Mouse (Mus musculus): ENCODE measurements around the gene Elovl6.

Gene Elovl6

GRCm38 (mm10) chr3:129612311-129613097 lies 80.3 kb downstream of the Elovl6 start:
- DNase-seq: peak; percentile 37 to 52

- peak in 1 of 2 experiments; percentile 14 for DNase-seq
These were observed 81.6 kb downstream of the Elovl6 start for GRCm38 (mm10) chr3:129613756-129614155.

DNA sequence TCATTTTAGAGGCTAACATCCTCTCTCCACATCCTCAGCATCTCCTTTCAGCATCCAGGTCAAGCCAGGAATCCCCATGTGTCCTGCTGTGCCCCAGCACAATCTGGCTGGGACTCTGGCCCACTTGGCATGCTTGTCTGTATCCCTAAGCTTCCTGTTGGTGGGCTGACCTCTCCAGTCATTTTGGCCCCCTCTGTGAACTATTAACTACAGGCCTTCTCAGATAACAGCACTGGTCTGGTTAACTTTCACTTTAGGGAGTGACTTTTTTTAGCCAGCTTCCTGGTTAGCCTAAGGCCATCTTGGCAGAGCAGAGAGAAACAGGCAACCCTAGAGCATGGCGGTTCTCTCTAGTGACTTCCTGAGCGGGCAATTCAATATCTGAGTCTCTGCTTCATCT lies 82.1 kb downstream of the Elovl6 start:
- no peak for DNase-seq

DNA sequence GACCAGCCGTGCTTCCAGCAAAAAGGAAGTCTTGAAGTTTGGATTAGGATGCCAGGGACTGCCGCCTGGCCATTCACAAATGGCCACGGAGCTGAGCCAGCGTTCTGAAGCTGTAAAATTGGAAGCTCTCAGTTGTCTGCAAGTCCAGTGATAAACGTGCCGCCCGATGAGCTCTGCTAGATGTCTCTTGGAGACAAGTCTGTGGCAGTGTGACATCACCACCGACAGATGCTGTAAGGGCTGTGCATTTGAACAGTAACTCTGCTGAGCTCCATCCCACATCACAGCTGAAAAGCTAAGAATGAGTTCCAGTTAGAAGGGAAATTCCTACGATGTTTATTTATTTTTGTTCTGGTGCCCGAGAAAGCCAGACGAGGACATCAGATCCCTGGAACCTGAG lies 85.3 kb downstream of the Elovl6 start:
- peak in 1 of 2 experiments; percentile 39 for DNase-seq

GRCm38 (mm10) chr3:129619194-129619775 lies 87.1 kb downstream of the Elovl6 start:
- no peak for DNase-seq

DNA sequence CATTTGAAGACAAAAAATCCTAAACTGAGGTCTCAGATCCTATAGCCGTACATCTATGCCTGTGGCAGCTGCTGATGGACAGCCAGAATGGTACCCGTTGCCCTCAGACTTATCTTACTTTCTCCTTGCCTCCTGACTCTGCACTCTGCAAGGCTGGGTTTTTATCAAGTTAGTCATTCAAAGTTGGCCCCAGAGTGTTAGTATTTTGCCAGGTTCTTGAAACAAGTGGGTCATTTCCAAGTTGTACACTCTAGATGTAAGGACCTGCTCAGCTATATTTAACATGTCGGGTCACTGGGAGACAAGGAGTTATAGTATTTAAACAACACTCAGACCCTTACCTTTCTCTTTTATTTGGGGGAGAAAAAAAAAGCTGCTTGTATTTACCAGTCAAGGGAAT lies 88.6 kb downstream of the Elovl6 start:
- DNase-seq: peak in 1 of 2 experiments; percentile 14

- no peak for DNase-seq
These were observed 89.1 kb downstream of the Elovl6 start for GRCm38 (mm10) chr3:129621255-129621654.

DNA sequence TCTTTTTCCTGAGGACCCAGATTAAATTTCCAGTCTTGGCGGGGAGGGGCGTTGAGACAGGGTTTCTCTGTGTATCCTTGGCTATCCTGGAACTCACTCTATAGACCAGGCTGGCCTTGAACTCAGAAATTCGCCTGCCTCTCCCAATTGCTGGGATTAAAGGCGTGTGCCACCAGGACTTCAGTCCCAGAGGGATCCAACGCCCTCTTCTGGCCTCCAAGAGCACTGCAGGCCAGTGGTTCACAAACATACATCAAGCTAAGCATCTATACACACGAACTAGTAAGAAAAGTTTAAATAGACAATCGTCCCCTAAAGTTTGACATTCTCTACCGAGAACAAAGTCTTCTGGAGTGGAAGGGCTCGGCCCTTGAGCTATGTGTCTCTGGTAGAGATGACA lies 90.0 kb downstream of the Elovl6 start:
- no peak for DNase-seq

- no peak for DNase-seq
These were observed 90.5 kb downstream of the Elovl6 start for GRCm38 (mm10) chr3:129622705-129623104.

GRCm38 (mm10) chr3:129624193-129624805 lies 92.1 kb downstream of the Elovl6 start:
- DNase-seq: no peak

DNA sequence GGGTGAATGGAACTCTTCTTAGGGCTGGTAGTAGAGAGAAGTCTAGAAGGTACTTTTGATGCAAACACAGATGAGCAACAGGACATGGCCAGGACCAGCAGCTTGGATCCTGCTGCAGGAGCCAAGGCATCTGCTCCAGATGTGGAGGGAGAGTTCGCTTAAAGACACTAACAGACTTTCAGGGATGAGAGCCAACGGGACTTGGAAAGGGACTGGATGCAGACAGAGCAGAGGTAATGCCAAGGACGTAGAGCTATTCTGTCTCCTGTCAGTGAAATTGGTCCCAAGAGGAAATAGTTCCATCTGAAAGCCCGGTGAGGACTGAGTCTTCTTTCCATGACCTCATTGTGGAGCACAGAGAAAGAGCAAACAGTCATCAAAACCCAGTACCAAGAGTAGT lies 95.1 kb downstream of the Elovl6 start:
- DNase-seq: no peak

- peak in 1 of 2 experiments; percentile 67 for DNase-seq
These were observed 98.9 kb downstream of the Elovl6 start for GRCm38 (mm10) chr3:129631018-129631417.

- no peak for DNase-seq
These were observed 99.7 kb downstream of the Elovl6 start for GRCm38 (mm10) chr3:129631857-129632256.

DNA sequence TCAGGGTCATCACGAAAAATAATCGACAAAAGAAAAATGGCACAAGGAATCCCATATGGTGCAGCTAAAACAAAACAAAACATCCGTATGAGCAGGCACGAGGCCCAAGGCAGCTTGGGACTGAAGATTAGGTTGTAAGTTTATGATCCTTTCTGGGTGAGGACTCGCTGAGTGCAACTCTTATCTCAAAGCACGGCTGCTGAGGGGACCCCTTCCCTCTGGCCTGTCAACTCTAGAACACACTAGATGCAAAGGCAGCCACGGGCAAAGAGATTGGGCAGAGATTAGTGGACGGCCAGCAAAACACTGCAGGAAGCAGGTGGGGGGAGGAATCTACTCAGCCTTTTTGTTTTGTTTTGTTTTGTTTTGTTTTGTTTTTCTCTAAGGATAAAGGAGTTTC lies 101.4 kb downstream of the Elovl6 start:
- no peak for DNase-seq

DNA sequence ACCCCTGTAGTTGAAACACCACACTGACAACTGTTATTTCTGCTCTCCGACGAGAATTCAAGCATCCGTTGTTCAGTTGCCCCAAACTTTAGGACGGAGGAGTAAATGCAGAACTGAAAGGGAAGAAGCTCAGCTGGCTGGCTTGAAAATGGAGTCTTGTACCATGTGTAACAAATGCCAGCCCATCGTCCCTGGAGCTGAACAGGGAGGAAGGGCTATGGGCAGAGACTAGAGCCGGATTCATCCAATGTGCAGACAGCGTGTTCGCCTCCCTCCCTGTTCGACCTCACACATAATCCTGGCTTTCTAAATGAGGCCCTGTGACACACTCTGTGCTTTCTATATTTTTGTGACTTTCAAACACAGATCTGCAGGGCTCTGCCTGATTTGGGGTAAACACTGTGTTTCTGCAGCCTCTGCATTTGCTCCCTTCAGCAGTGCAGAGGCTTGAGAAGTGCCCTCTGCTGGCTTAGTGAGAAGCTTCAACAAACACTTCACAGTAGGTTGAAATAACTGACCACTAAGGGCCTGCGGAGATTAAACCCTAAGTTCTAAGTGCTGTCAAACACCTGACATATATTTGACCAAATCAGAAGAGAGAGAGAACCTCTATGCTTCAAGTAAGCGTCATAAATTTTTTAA lies 102.2 kb downstream of the Elovl6 start:
- peak; percentile 33 to 44 for DNase-seq

GRCm38 (mm10) chr3:129637446-129637845 lies 105.3 kb downstream of the Elovl6 start:
- no peak for DNase-seq

DNA sequence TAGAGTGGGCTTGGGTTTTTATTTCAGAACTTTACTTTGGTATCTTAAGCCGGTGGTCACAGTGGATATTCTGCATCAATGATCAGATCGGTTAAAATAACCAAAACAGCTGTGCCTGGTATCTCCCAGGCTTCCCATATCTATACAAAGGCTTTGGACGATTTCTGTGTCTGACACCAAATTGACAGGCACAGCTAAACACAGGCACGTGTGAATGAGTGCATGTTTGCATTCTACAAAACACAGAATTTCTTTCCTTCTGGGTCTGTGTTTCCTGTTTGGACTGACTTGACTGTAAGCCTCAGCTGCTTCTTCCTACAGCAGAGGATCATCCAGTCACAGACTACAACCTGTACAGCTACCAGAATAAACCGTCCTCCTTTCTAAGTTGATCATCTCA lies 107.5 kb downstream of the Elovl6 start:
- no peak for DNase-seq

DNA sequence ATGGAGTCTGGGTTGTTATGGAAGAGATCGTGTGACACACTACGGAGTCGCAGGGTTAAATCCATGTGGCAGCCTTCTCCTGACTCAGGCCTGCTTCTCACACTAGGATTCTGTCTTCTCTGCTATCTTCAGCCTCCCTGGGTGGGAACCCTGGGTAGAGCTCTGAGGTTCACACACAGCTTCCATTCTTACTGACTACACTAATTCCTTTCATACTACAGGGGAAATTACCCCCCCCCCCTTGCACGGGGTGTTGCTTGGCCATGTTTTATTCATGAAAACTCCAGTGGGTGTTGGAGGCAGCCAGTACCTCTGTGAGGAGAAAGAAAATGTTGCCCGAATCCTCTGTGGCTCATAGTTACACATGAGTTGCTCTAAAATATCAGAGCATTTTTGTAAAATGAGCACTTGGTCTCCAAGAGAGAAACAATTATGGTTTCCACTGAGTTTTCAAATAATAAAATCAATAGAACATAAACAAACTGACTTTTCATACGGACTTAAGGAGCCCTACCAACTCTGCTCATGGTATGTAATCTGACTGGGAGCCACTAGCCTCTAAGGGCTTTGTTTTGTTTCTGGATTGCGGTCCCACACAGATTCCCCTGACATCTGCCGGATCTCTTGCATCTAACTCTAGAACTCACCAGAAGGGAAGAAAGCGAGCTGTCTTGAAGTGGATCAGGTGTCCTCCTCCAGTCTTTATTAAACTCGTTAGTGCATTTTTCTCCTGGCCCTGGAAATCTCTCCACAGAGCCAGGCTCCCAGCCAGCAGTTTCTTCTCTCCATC lies 108.3 kb downstream of the Elovl6 start:
- DNase-seq: no peak

DNA sequence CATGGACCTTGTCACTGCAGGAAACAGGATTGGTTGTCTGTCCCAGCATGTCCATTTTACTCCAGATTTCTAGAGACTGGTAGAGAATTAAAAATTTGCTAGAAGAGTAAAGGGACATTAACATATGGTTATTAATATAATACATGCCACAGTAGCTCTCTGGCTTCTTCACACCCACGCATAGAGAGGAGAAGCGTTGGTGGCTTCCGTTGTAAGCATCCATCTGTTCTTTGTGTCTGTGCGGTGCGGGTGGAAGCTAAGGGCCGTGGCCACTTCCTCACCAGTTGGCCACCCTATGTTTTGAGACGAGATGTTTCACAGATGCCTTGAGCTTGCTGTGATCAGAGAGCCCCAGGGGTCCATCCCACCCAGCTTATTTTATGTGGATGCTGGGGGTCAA lies 109.5 kb downstream of the Elovl6 start:
- DNase-seq: no peak

DNA sequence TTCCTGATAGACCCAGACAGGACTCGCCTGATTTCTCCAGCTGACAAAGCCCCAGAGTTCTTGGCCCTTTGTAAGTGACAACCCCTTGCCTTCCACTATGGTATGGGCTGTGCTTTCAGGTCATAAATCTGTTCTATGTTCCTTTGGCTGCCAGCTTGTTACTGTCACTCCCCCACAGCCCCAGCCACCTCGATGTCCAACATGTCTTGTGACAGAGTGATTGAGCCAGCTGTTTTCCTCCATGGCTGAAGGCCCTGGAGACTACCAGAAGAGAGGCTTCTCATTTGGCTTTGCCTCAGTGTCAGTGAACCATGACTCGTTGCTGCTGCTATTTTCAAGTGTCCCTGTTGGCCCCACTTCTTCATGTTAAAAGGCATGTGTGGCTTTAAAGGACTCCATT lies 113.3 kb downstream of the Elovl6 start:
- peak; percentile 56 to 84 for DNase-seq

GRCm38 (mm10) chr3:129646781-129647180 lies 114.6 kb downstream of the Elovl6 start:
- DNase-seq: no peak

- DNase-seq: no peak
These were observed 115.2 kb downstream of the Elovl6 start for GRCm38 (mm10) chr3:129647312-129647711.

- no peak for DNase-seq
These were observed 116.4 kb downstream of the Elovl6 start for GRCm38 (mm10) chr3:129648598-129648997.
